Mouse (Mus musculus): ENCODE measurements around the gene Hist1h2ag. TPM values are rescaled to one million over a fixed set of nuclear protein-coding genes. Genes with fewer than 3 reads are reported as not detected.

Gene Hist1h2ag
- polyA plus RNA-seq, 1 experiment: 42.0 TPM

GRCm38 (mm10) chr13:21998412-21998811 is 44.3 kb downstream of the Hist1h2ag start:
- 55% methylated on average over 3 of the region's 3 CpGs for WGBS
- TF ChIP-seq POLR2A (IDR thresholded peaks at IDR 0.05; ENCODE audit: borderline replicate concordance, control insufficient read depth, low read depth, low read length) (no peak), CTCF (IDR thresholded peaks at IDR 0.05; ENCODE audit: control insufficient read depth, insufficient read depth, low read length) (no peak)
- no peak overlapping the region for H3K4me3 ChIP-seq (replicated peaks; ENCODE audit: control insufficient read depth, low read depth, low read length)
- no peak overlapping the region for H3K27ac ChIP-seq (ENCODE audit: control insufficient read depth, insufficient read depth, low read depth, low read length, poor library complexity)
- peaks cover 8% of the 10 kb centered on the region; the same call in 1 of the 2 replicates for H3K4me1 ChIP-seq (ENCODE audit: control insufficient read depth, insufficient read depth, low read length)

GRCm38 (mm10) chr13:21997821-21998220 is 44.9 kb downstream of the Hist1h2ag start:
- 17% methylated on average over 4 of the region's 4 CpGs for WGBS
- Histone ChIP-seq H3K4me3 (replicated peaks; ENCODE audit: control insufficient read depth, low read depth, low read length) (no peak overlapping the region), H3K27ac (ENCODE audit: control insufficient read depth, insufficient read depth, low read depth, low read length, poor library complexity) (no peak overlapping the region), H3K4me1 (ENCODE audit: control insufficient read depth, insufficient read depth, low read length) (peaks cover 5% of the 10 kb centered on the region; the same call in 1 of the 2 replicates)
- no peak for TF ChIP-seq POLR2A (IDR thresholded peaks at IDR 0.05; ENCODE audit: borderline replicate concordance, control insufficient read depth, low read depth, low read length)
- TF ChIP-seq CTCF (IDR thresholded peaks at IDR 0.05; ENCODE audit: control insufficient read depth, insufficient read depth, low read length): no peak

GRCm38 (mm10) chr13:21997201-21997820 is 45.4 kb downstream of the Hist1h2ag start:
- Histone ChIP-seq H3K4me1 (ENCODE audit: control insufficient read depth, insufficient read depth, low read length) (peaks cover 5% of the 10 kb centered on the region; the same call in 1 of the 2 replicates), H3K4me3 (replicated peaks; ENCODE audit: control insufficient read depth, low read depth, low read length) (no peak overlapping the region), H3K27ac (ENCODE audit: control insufficient read depth, insufficient read depth, low read depth, low read length, poor library complexity) (no peak overlapping the region)
- no peak for TF ChIP-seq CTCF (IDR thresholded peaks at IDR 0.05; ENCODE audit: control insufficient read depth, insufficient read depth, low read length)
- no peak for TF ChIP-seq POLR2A (IDR thresholded peaks at IDR 0.05; ENCODE audit: borderline replicate concordance, control insufficient read depth, low read depth, low read length)
- 13% methylated on average over 21 of the region's 21 CpGs for WGBS

- TF ChIP-seq CTCF (IDR thresholded peaks at IDR 0.05; ENCODE audit: control insufficient read depth, insufficient read depth, low read length) (no peak), POLR2A (IDR thresholded peaks at IDR 0.05; ENCODE audit: borderline replicate concordance, control insufficient read depth, low read depth, low read length) (no peak)
- peak overlapping the region; percentile 9 for H3K4me3 ChIP-seq (replicated peaks; ENCODE audit: control insufficient read depth, low read depth, low read length)
- 9% methylated on average over 13 of the region's 13 CpGs for WGBS
- peaks cover 5% of the 10 kb centered on the region; the same call in 1 of the 2 replicates for H3K4me1 ChIP-seq (ENCODE audit: control insufficient read depth, insufficient read depth, low read length)
- H3K27ac ChIP-seq (ENCODE audit: control insufficient read depth, insufficient read depth, low read depth, low read length, poor library complexity): no peak overlapping the region
Measured at GRCm38 (mm10) chr13:21996840-21997185, 45.9 kb downstream of the Hist1h2ag start.

GRCm38 (mm10) chr13:21996101-21996839 is 46.5 kb downstream of the Hist1h2ag start:
- TF ChIP-seq CTCF (IDR thresholded peaks at IDR 0.05; ENCODE audit: control insufficient read depth, insufficient read depth, low read length) (no peak), POLR2A (IDR thresholded peaks at IDR 0.05; ENCODE audit: borderline replicate concordance, control insufficient read depth, low read depth, low read length) (no peak)
- Histone ChIP-seq H3K27ac (ENCODE audit: control insufficient read depth, insufficient read depth, low read depth, low read length, poor library complexity) (no peak overlapping the region), H3K4me1 (ENCODE audit: control insufficient read depth, insufficient read depth, low read length) (peaks cover 4% of the 10 kb centered on the region; the same call in 1 of the 2 replicates), H3K4me3 (replicated peaks; ENCODE audit: control insufficient read depth, low read depth, low read length) (no peak overlapping the region)
- WGBS: 5% methylated on average over 12 of the region's 12 CpGs

GRCm38 (mm10) chr13:21995331-21995914 is 47.3 kb downstream of the Hist1h2ag start:
- under 1% methylated on average over 21 of the region's 21 CpGs for WGBS
- H3K4me3 ChIP-seq (replicated peaks; ENCODE audit: control insufficient read depth, low read depth, low read length): peak overlapping the region; percentile 67
- TF ChIP-seq POLR2A (IDR thresholded peaks at IDR 0.05; ENCODE audit: borderline replicate concordance, control insufficient read depth, low read depth, low read length): no peak
- TF ChIP-seq CTCF (IDR thresholded peaks at IDR 0.05; ENCODE audit: control insufficient read depth, insufficient read depth, low read length): no peak
- H3K27ac ChIP-seq (ENCODE audit: control insufficient read depth, insufficient read depth, low read depth, low read length, poor library complexity): no peak overlapping the region
- H3K4me1 ChIP-seq (ENCODE audit: control insufficient read depth, insufficient read depth, low read length): peaks cover 1% of the 10 kb centered on the region; the same call in 1 of the 2 replicates

GRCm38 (mm10) chr13:21994896-21995295 is 47.8 kb downstream of the Hist1h2ag start:
- TF ChIP-seq CTCF (IDR thresholded peaks at IDR 0.05; ENCODE audit: control insufficient read depth, insufficient read depth, low read length) (no peak), POLR2A (IDR thresholded peaks at IDR 0.05; ENCODE audit: borderline replicate concordance, control insufficient read depth, low read depth, low read length) (no peak)
- H3K4me1 ChIP-seq (ENCODE audit: control insufficient read depth, insufficient read depth, low read length): peaks cover 1% of the 10 kb centered on the region; the same call in 1 of the 2 replicates
- H3K27ac ChIP-seq (ENCODE audit: control insufficient read depth, insufficient read depth, low read depth, low read length, poor library complexity): no peak overlapping the region
- peak overlapping the region; percentile 67 for H3K4me3 ChIP-seq (replicated peaks; ENCODE audit: control insufficient read depth, low read depth, low read length)
- 6% methylated on average over 8 of the region's 8 CpGs for WGBS

Measured in bone marrow, adult 2 months (tissue).